Mouse (Mus musculus) kidney, embryonic 14.5 days (tissue): ENCODE measurements at regions not wholly inside any gene's neighbourhood (a gene's known extent, or its start where the extent isn't known, plus 50 kb on each side); places are given as distances from the start of the nearest gene placed in this dataset.
A peak's percentile ranks its signal among the peaks of the same experiment; 100 is the strongest.

Experiments
- ATAC-seq: fragments of 200-750 bp; cut with Nextera tagmentation; 2 replicates; pipeline ENCODE4 v1.8.0; 2017; ENCODE audit warnings: moderate number of reproducible peaks, mild to moderate bottlenecking, moderate TSS enrichment, moderate library complexity; ENCODE audit not compliant: low FRiP score, low TSS enrichment
- H3K27ac ChIP-seq: fragments of 300-500 bp; sonication (generic); 2 replicates; pipeline ENCODE4 v1.5.1; 2014; ENCODE audit warnings: low read depth, mild to moderate bottlenecking, low read length, moderate library complexity, mixed read lengths
- H3K27me3 ChIP-seq: fragments of 300-500 bp; sonication (generic); 2 replicates; pipeline ENCODE4 v1.6.1; 2014; ENCODE audit warnings: mild to moderate bottlenecking, low read length; ENCODE audit not compliant: control insufficient read depth, insufficient read depth
- H3K36me3 ChIP-seq: fragments of 300-500 bp; sonication (generic); 2 replicates; pipeline ENCODE4 v1.6.1; 2014; ENCODE audit warnings: low read length, mixed read lengths; ENCODE audit not compliant: control insufficient read depth, insufficient read depth
- H3K4me1 ChIP-seq: fragments of 300-500 bp; sonication (generic); 2 replicates; pipeline ENCODE4 v1.6.1; 2014; ENCODE audit warnings: low read length, mixed read lengths; ENCODE audit not compliant: control insufficient read depth, insufficient read depth
- H3K4me2 ChIP-seq: fragments of 300-500 bp; sonication (generic); replicated peaks from 2 replicates; pipeline ENCODE4 v1.6.1; 2014; ENCODE audit warnings: low read depth, mild to moderate bottlenecking, low read length
- H3K4me3 ChIP-seq: fragments of 300-500 bp; sonication (generic); 2 replicates; pipeline ENCODE4 v1.5.1; 2014; ENCODE audit warnings: mild to moderate bottlenecking, low read length
- H3K9ac ChIP-seq: fragments of 300-500 bp; sonication (generic); 2 replicates; pipeline ENCODE4 v1.6.1; 2014; ENCODE audit warnings: low read depth, mild to moderate bottlenecking, low read length, moderate library complexity
- H3K9me3 ChIP-seq: fragments of 300-500 bp; sonication (generic); 2 replicates; pipeline ENCODE4 v1.6.1; 2016; ENCODE audit warnings: low read length; ENCODE audit not compliant: control insufficient read depth
- WGBS: fragments of 180-500 bp; shearing (Covaris S2); extraction: QIAGEN DNeasy Blood & Tissue Kit; methylation state at CpG from one replicate; pipeline ENCODE4 v1.1.7; 2014; 5-methylcytosine and 5-hydroxymethylcytosine counted together

GRCm38 (mm10) chr13:41694749-41695419, 89.2 kb downstream of the Tmem170b start:
- H3K27me3 ChIP-seq = no peaks in the 10 kb centered on the region
- 68% methylated on average over 9 of the region's 9 CpGs for WGBS
- H3K4me1 ChIP-seq = peaks cover 6% of the 10 kb centered on the region
- no peak overlapping the region for H3K4me3 ChIP-seq
- no peak for ATAC-seq
- H3K36me3 ChIP-seq = no peaks in the 10 kb centered on the region
- H3K27ac ChIP-seq = no peak overlapping the region
- H3K4me2 ChIP-seq = no peak overlapping the region
- no peak overlapping the region for H3K9ac ChIP-seq
- H3K9me3 ChIP-seq = no peaks in the 10 kb centered on the region; the same call in 1 of the 2 replicates

- 14% methylated on average over 7 of the region's 7 CpGs for WGBS
- Histone ChIP-seq H3K4me2 (no peak overlapping the region), H3K27ac (peak overlapping the region; percentile 30; the same call in 1 of the 2 replicates), H3K27me3 (no peaks in the 10 kb centered on the region), H3K9me3 (no peaks in the 10 kb centered on the region; the same call in 1 of the 2 replicates), H3K36me3 (no peaks in the 10 kb centered on the region), H3K4me1 (peaks cover 6% of the 10 kb centered on the region), H3K4me3 (no peak overlapping the region), H3K9ac (no peak overlapping the region)
- ATAC-seq = peak; percentile 76
Measured at GRCm38 (mm10) chr13:41696767-41697445, 91.2 kb downstream of the Tmem170b start.

- H3K27ac ChIP-seq = no peak overlapping the region
- H3K9me3 ChIP-seq = no peaks in the 10 kb centered on the region; the same call in 1 of the 2 replicates
- H3K27me3 ChIP-seq = no peaks in the 10 kb centered on the region
- no peak overlapping the region for H3K4me2 ChIP-seq
- no peak for ATAC-seq
- H3K4me1 ChIP-seq = peaks cover 10% of the 10 kb centered on the region
- no peak overlapping the region for H3K4me3 ChIP-seq
- H3K9ac ChIP-seq = no peak overlapping the region
- 83% methylated on average over 3 of the region's 3 CpGs for WGBS
- H3K36me3 ChIP-seq = no peaks in the 10 kb centered on the region
Measured at GRCm38 (mm10) chr13:41701345-41701744, 95.6 kb downstream of the Tmem170b start.

DNA sequence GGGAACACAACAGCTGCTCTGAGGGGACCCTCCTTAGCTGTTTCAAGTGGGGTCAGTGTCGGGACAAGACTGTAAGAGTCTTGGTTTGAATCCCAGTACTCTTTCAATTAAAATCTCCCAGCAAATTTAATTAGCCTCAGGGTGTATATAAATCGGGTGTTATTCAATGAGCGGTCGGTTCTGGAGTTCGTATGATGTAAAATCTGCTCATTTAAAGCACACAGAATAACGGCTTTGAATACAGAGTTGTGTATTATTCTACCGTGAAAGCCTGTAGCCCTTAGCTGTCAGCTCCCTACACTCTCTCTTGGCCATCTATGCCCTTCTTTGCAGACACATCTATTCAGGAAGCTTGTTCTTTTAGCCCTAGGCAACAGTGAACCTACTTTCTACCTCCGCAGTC, 96.1 kb downstream of the Tmem170b start:
- H3K4me1 ChIP-seq = peaks cover 8% of the 10 kb centered on the region
- ATAC-seq = no peak
- 86% methylated on average over 8 of the region's 8 CpGs for WGBS
- no peak overlapping the region for H3K4me3 ChIP-seq
- H3K36me3 ChIP-seq = no peaks in the 10 kb centered on the region
- no peaks in the 10 kb centered on the region for H3K27me3 ChIP-seq
- H3K4me2 ChIP-seq = no peak overlapping the region
- H3K9me3 ChIP-seq = no peaks in the 10 kb centered on the region; the same call in 1 of the 2 replicates
- no peak overlapping the region for H3K27ac ChIP-seq
- H3K9ac ChIP-seq = no peak overlapping the region

DNA sequence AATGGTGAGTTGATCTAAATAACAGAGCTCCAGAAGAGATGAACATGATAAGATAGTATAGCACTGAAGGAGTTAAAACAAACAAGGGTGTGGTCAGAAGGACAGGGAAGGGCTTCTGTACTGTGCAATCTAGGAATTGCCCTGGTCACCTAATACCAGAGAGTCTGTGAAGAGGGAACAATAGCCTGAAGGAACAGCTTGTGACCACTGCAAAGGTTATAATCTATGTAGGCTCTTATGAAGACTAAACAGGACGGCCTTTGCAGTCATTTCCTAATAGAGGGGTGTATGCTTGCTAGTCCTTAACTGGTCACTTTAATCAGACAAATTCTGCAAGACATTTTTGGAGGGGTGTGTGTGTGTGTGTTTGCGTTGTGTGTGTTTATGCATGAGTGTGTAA, 97.5 kb downstream of the Tmem170b start:
- H3K4me2 ChIP-seq = no peak overlapping the region
- peaks cover 4% of the 10 kb centered on the region; the same call in 1 of the 2 replicates for H3K4me1 ChIP-seq
- H3K27me3 ChIP-seq = no peaks in the 10 kb centered on the region
- WGBS = 81% methylated on average over 2 of the region's 2 CpGs
- no peak for ATAC-seq
- H3K27ac ChIP-seq = 0 out of 2 replicates have a peak overlapping the region, but pooled peaks have one; percentile 38
- H3K9ac ChIP-seq = no peak overlapping the region
- H3K36me3 ChIP-seq = no peaks in the 10 kb centered on the region
- H3K4me3 ChIP-seq = no peak overlapping the region
- no peaks in the 10 kb centered on the region; the same call in 1 of the 2 replicates for H3K9me3 ChIP-seq

DNA sequence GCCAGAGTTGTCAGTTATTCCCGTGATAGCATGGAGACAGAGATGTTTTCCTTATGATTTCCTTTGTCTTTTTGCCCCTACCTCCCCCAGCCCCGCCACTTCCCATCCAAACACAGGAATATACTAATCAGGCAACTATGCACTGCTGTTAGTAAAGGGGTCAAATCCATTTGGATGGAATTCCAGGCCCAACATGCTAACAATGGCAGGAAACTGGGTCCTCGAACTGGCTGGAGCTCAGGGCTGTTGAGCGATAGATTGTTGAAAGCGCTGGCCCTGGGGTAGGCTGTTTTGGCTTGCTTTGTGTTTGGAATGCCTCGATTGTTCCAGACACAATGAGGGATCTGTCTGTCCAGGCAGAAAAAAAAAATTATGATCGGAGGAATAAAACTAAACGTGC, 97.9 kb downstream of the Tmem170b start:
- Histone ChIP-seq H3K27ac (no peak overlapping the region), H3K36me3 (no peaks in the 10 kb centered on the region), H3K4me3 (no peak overlapping the region), H3K9me3 (no peaks in the 10 kb centered on the region), H3K4me1 (peaks cover 4% of the 10 kb centered on the region; the same call in 1 of the 2 replicates), H3K27me3 (no peaks in the 10 kb centered on the region), H3K9ac (no peak overlapping the region), H3K4me2 (no peak overlapping the region)
- no peak for ATAC-seq
- 81% methylated on average over 8 of the region's 8 CpGs for WGBS

GRCm38 (mm10) chr13:41704806-41705205, 99.1 kb downstream of the Tmem170b start:
- Histone ChIP-seq H3K9ac (no peak overlapping the region), H3K27me3 (no peaks in the 10 kb centered on the region), H3K4me3 (no peak overlapping the region), H3K4me2 (no peak overlapping the region), H3K27ac (peak overlapping the region; percentile 47), H3K9me3 (no peaks in the 10 kb centered on the region), H3K36me3 (no peaks in the 10 kb centered on the region), H3K4me1 (peaks cover 4% of the 10 kb centered on the region; the same call in 1 of the 2 replicates)
- ATAC-seq = no peak
- 93% methylated on average over 2 of the region's 2 CpGs for WGBS

DNA sequence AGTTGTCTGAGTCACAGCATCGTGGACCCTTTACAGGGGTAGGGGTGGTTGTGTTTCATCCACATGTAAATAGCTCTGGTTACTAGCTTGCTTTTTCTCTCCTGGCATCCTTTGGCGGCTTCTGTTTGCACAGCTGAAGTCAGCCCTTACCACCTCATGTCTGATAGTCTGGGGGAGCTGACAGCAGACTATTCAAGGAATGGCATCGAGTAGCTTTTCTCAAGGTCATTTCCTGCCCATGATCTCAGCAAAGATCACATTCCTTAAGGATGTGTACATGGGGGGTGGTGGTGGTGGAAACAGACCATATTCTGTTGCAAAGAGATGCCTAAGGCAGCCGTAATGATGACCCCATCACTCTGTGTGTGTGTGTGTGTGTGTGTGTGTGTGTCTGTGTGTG, 99.9 kb downstream of the Tmem170b start:
- H3K27me3 ChIP-seq = no peaks in the 10 kb centered on the region
- no peaks in the 10 kb centered on the region for H3K36me3 ChIP-seq
- peak overlapping the region; percentile 47 for H3K27ac ChIP-seq
- no peak overlapping the region for H3K9ac ChIP-seq
- H3K4me1 ChIP-seq = peaks cover 4% of the 10 kb centered on the region; the same call in 1 of the 2 replicates
- no peak overlapping the region for H3K4me2 ChIP-seq
- 18% methylated on average over 4 of the region's 4 CpGs for WGBS
- ATAC-seq = peak; percentile 59; the same call in 1 of the 2 replicates
- no peaks in the 10 kb centered on the region for H3K9me3 ChIP-seq
- no peak overlapping the region for H3K4me3 ChIP-seq

DNA sequence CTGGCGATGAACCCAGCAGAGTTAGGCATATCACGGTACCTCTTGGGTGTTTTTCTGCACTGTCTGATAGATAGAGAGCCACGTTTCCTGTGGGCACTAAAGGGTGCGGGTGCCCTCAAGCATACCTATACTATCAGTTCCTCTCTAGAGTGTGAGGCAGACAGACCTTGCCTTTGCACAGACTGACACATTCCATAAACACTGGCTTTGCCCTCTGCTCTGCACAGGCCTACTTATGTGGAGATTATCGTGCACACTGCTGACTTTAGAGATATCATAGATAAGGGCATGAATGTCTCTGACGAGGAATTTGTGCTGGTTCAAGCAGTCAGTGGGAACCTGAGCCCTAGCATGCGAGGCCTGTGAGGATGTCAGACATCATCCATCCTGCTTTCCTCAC, 102.1 kb downstream of the Tmem170b start:
- H3K4me2 ChIP-seq = no peak overlapping the region
- no peaks in the 10 kb centered on the region for H3K27me3 ChIP-seq
- 70% methylated on average over 7 of the region's 7 CpGs for WGBS
- H3K9me3 ChIP-seq = no peaks in the 10 kb centered on the region
- H3K36me3 ChIP-seq = no peaks in the 10 kb centered on the region
- no peak for ATAC-seq
- H3K4me1 ChIP-seq = peaks cover 4% of the 10 kb centered on the region; the same call in 1 of the 2 replicates
- no peak overlapping the region for H3K4me3 ChIP-seq
- H3K27ac ChIP-seq = no peak overlapping the region
- H3K9ac ChIP-seq = no peak overlapping the region
